Mouse (Mus musculus) myocyte (in vitro differentiated cells): ENCODE results near the gene D11Wsu47e. TPM values are rescaled to one million over a fixed set of nuclear protein-coding genes. Genes with fewer than 3 reads are reported as not detected.

ENCODE experiments used
- H3K27me3 ChIP-seq: one replicate; pipeline ENCODE4 v1.6.1; 2011; ENCODE audit not compliant: control insufficient read depth, insufficient read depth, insufficient read length
- H3K36me3 ChIP-seq: one replicate; pipeline ENCODE4 v1.6.1; 2011; ENCODE audit not compliant: control insufficient read depth, insufficient read depth
- H3K4me2 ChIP-seq: one replicate; pipeline ENCODE4 v1.6.1; 2011; ENCODE audit warnings: low read depth, control low read depth
- H3K4me3 ChIP-seq: one replicate; pipeline ENCODE4 v1.5.1; 2011; ENCODE audit warnings: mild to moderate bottlenecking, control low read depth, moderate library complexity
- H3K79me2 ChIP-seq: one replicate; pipeline ENCODE4 v1.6.1; 2011; ENCODE audit not compliant: control insufficient read depth, insufficient read depth
- H3ac ChIP-seq: one replicate; pipeline ENCODE4 v1.6.1; 2011; ENCODE audit not compliant: control insufficient read depth, insufficient read length
- CEBPB ChIP-seq: IDR thresholded peaks from 2 replicates; pipeline ENCODE4 v1.6.1; 2011; ENCODE audit warnings: mild to moderate bottlenecking, moderate library complexity; ENCODE audit not compliant: poor library complexity, insufficient read depth, severe bottlenecking
- E2F4 ChIP-seq: IDR thresholded peaks from one replicate; pipeline ENCODE4 v1.6.1; 2011; ENCODE audit warnings: mild to moderate bottlenecking, control low read depth, moderate library complexity; ENCODE audit not compliant: insufficient read depth
- MAX ChIP-seq: IDR thresholded peaks from one replicate; pipeline ENCODE4 v1.6.1; 2011; ENCODE audit warnings: low read depth, mild to moderate bottlenecking, control low read depth
- MYOD1 ChIP-seq, 3 experiments: IDR thresholded peaks; one replicate each; pipeline ENCODE4 v1.6.1; 2011; ENCODE audit warnings: control low read depth in 2 of 3, low read depth in 2 of 3, mild to moderate bottlenecking in 2 of 3, moderate library complexity in 1 of 3; ENCODE audit not compliant: insufficient read length in 2 of 3, control insufficient read depth in 1 of 3
- MYOG ChIP-seq, 3 experiments: IDR thresholded peaks; one replicate each; pipeline ENCODE4 v1.6.1; 2011; ENCODE audit warnings: control low read depth in 2 of 3, low read depth in 2 of 3, mild to moderate bottlenecking in 2 of 3; ENCODE audit not compliant: insufficient read length in 2 of 3, control insufficient read depth in 1 of 3, insufficient read depth in 1 of 3
- POLR2A ChIP-seq: IDR thresholded peaks from one replicate; pipeline ENCODE4 v1.6.1; 2011; ENCODE audit warnings: low read depth, mild to moderate bottlenecking, control low read depth, moderate library complexity; ENCODE audit not compliant: insufficient read length
- POLR2AphosphoS2 ChIP-seq: IDR thresholded peaks from one replicate; pipeline ENCODE4 v1.6.1; 2011; ENCODE audit warnings: low read depth, control low read depth; ENCODE audit not compliant: insufficient read length
- REST ChIP-seq: IDR thresholded peaks from one replicate; pipeline ENCODE4 v1.6.1; 2011; ENCODE audit warnings: mild to moderate bottlenecking, control low read depth, moderate library complexity; ENCODE audit not compliant: insufficient read depth, insufficient read length
- SRF ChIP-seq: IDR thresholded peaks from one replicate; pipeline ENCODE4 v1.6.1; 2011; ENCODE audit warnings: low read depth; ENCODE audit not compliant: control insufficient read depth, insufficient read length
- TCF12 ChIP-seq: IDR thresholded peaks from one replicate; pipeline ENCODE4 v1.6.1; 2011; ENCODE audit warnings: mild to moderate bottlenecking, control low read depth; ENCODE audit not compliant: poor library complexity, insufficient read depth, severe bottlenecking
- TCF3 ChIP-seq: IDR thresholded peaks from one replicate; pipeline ENCODE4 v1.6.1; 2011; ENCODE audit warnings: low read depth, control low read depth; ENCODE audit not compliant: insufficient read length
- USF1 ChIP-seq: IDR thresholded peaks from one replicate; pipeline ENCODE4 v1.6.1; 2011; ENCODE audit warnings: low read depth, mild to moderate bottlenecking, control low read depth, moderate library complexity
- polyA plus RNA-seq: library from polyadenylated mRNA; unstranded; fragments of >200 nt; fragmentation: generic; extraction: Trizol; gene quantifications from one replicate; pipeline ENCODE4 v1.2.1, GENCODE M21; 2012; ENCODE audit warnings: missing spikeins

The D11Wsu47e gene
- polyA plus RNA-seq, 1 experiment: 10.6 TPM

- H3K4me2 ChIP-seq: no peak overlapping the region
- peaks cover 5% of the 10 kb centered on the region for H3K36me3 ChIP-seq
- peaks cover 54% of the 10 kb centered on the region for H3K79me2 ChIP-seq
- H3K4me3 ChIP-seq: no peak overlapping the region
- no peaks in the 10 kb centered on the region for H3K27me3 ChIP-seq
- TF ChIP-seq MYOG (IDR thresholded peaks at IDR 0.05; ENCODE audit: control insufficient read depth in 1 of 3, insufficient read depth in 1 of 3, insufficient read length in 2 of 3, low read depth in 2 of 3) (no peak), E2F4 (no peak), MYOD1 (IDR thresholded peaks at IDR 0.05; ENCODE audit: control insufficient read depth in 1 of 3, insufficient read length in 2 of 3, low read depth in 2 of 3) (no peak), SRF (no peak), USF1 (no peak), TCF12 (no peak)
- H3ac ChIP-seq: no peak overlapping the region
Observed at GRCm38 (mm10) chr11:113666205-113666604, 18.0 kb upstream of the D11Wsu47e start.

GRCm38 (mm10) chr11:113666648-113667047 lies 17.6 kb upstream of the D11Wsu47e start:
- peaks cover 9% of the 10 kb centered on the region for H3K36me3 ChIP-seq
- H3K4me2 ChIP-seq: no peak overlapping the region
- H3ac ChIP-seq: no peak overlapping the region
- peaks cover 59% of the 10 kb centered on the region for H3K79me2 ChIP-seq
- TF ChIP-seq MYOG (IDR thresholded peaks at IDR 0.05; ENCODE audit: control insufficient read depth in 1 of 3, insufficient read depth in 1 of 3, insufficient read length in 2 of 3, low read depth in 2 of 3) (no peak), TCF12 (no peak), REST (no peak), MYOD1 (IDR thresholded peaks at IDR 0.05; ENCODE audit: control insufficient read depth in 1 of 3, insufficient read length in 2 of 3, low read depth in 2 of 3) (no peak), CEBPB (no peak), E2F4 (no peak), POLR2AphosphoS2 (no peak), USF1 (no peak), TCF3 (no peak), POLR2A (no peak), MAX (no peak), SRF (no peak)
- no peaks in the 10 kb centered on the region for H3K27me3 ChIP-seq
- H3K4me3 ChIP-seq: no peak overlapping the region

GRCm38 (mm10) chr11:113667122-113667521 lies 17.1 kb upstream of the D11Wsu47e start:
- no peak overlapping the region for H3K4me2 ChIP-seq
- TF ChIP-seq CEBPB: no peak
- TF ChIP-seq MYOG (IDR thresholded peaks at IDR 0.05; ENCODE audit: control insufficient read depth in 1 of 3, insufficient read depth in 1 of 3, insufficient read length in 2 of 3, low read depth in 2 of 3): no peak
- TF ChIP-seq REST: no peak
- no peak for TF ChIP-seq POLR2AphosphoS2
- no peak for TF ChIP-seq TCF3
- no peak for TF ChIP-seq TCF12
- H3K4me3 ChIP-seq: no peak overlapping the region
- H3K36me3 ChIP-seq: peaks cover 10% of the 10 kb centered on the region
- H3K27me3 ChIP-seq: no peaks in the 10 kb centered on the region
- no peak overlapping the region for H3ac ChIP-seq
- H3K79me2 ChIP-seq: peaks cover 63% of the 10 kb centered on the region

GRCm38 (mm10) chr11:113667704-113668103 lies 16.5 kb upstream of the D11Wsu47e start:
- Histone ChIP-seq H3ac (no peak overlapping the region), H3K27me3 (no peaks in the 10 kb centered on the region), H3K79me2 (peaks cover 69% of the 10 kb centered on the region), H3K4me2 (no peak overlapping the region), H3K4me3 (no peak overlapping the region), H3K36me3 (peaks cover 10% of the 10 kb centered on the region)
- TF ChIP-seq E2F4 (no peak), TCF12 (no peak), MYOD1 (IDR thresholded peaks at IDR 0.05; ENCODE audit: control insufficient read depth in 1 of 3, insufficient read length in 2 of 3, low read depth in 2 of 3) (no peak), REST (no peak), SRF (no peak), POLR2AphosphoS2 (no peak), USF1 (no peak), MYOG (IDR thresholded peaks at IDR 0.05; ENCODE audit: control insufficient read depth in 1 of 3, insufficient read depth in 1 of 3, insufficient read length in 2 of 3, low read depth in 2 of 3) (no peak), POLR2A (no peak), CEBPB (no peak), TCF3 (no peak), MAX (no peak)

GRCm38 (mm10) chr11:113668857-113669256 lies 15.4 kb upstream of the D11Wsu47e start:
- Histone ChIP-seq H3K36me3 (peaks cover 16% of the 10 kb centered on the region), H3ac (no peak overlapping the region), H3K27me3 (no peaks in the 10 kb centered on the region), H3K4me3 (no peak overlapping the region), H3K79me2 (peaks cover 77% of the 10 kb centered on the region), H3K4me2 (no peak overlapping the region)
- TF ChIP-seq TCF12 (no peak), TCF3 (no peak), USF1 (no peak), MYOG (IDR thresholded peaks at IDR 0.05; ENCODE audit: control insufficient read depth in 1 of 3, insufficient read depth in 1 of 3, insufficient read length in 2 of 3, low read depth in 2 of 3) (no peak), MYOD1 (IDR thresholded peaks at IDR 0.05; ENCODE audit: control insufficient read depth in 1 of 3, insufficient read length in 2 of 3, low read depth in 2 of 3) (no peak), SRF (no peak), POLR2A (no peak), POLR2AphosphoS2 (no peak), E2F4 (no peak), CEBPB (no peak), MAX (no peak), REST (no peak)
